Mouse (Mus musculus) macrophage (primary cell): Measurements from ENCODE around the gene Npat. TPM values are rescaled to one million over a fixed set of nuclear protein-coding genes. Genes with fewer than 3 reads are reported as not detected.

Experiments
- H3K27ac ChIP-seq: fragments of 350-480 bp; formaldehyde crosslinking; 2 replicates; pipeline ENCODE4 v1.9.0; 2021
- H3K36me3 ChIP-seq: fragments of 350-480 bp; formaldehyde crosslinking; 2 replicates; pipeline ENCODE4 v1.9.0; 2021; ENCODE audit errors: inconsistent target
- H3K4me3 ChIP-seq: fragments of 350-480 bp; formaldehyde crosslinking; 2 replicates; pipeline ENCODE4 v1.9.0; 2021; ENCODE audit errors: inconsistent target
- H3K79me2 ChIP-seq: fragments of 350-480 bp; formaldehyde crosslinking; 2 replicates; pipeline ENCODE4 v1.9.0; 2021; ENCODE audit errors: inconsistent target
- WGBS: methylation state at CpG from one replicate; pipeline ENCODE4 v1.1.7; 2026; ENCODE audit warnings: inconsistent platforms; ENCODE audit not compliant: missing documents; 5-methylcytosine and 5-hydroxymethylcytosine counted together
- polyA plus RNA-seq: library from polyadenylated mRNA; stranded (reverse); fragments of 250-400 nt; gene quantifications from 3 replicates; pipeline ENCODE4 v1.2.4, GENCODE M21; 2018; ENCODE audit warnings: inconsistent platforms
- total RNA-seq, 78 experiments: library from RNA; depleted of rRNA; stranded (reverse); fragments of 250-400 nt; gene quantifications; 1 replicate in 9 of 78; 2 replicates in 24 of 78; 3 replicates in 43 of 78; 4 replicates in 2 of 78; pipeline ENCODE4 v1.2.4; 2018; ENCODE audit warnings: inconsistent platforms in 56 of 78

Gene Npat
- total RNA-seq (2018; cell fraction: chromatin; rRNA removed), result 10 to 100 TPM in 17 of 26 experiments, 1 to 10 TPM in 9; 1.9 to 18.9 (median 12.3) TPM
- total RNA-seq (2018; cell fraction: cytosol; rRNA removed), result 10 to 100 TPM in 4 of 26 experiments, 1 to 10 TPM in 22; 3.3 to 11.1 (median 8.1) TPM
- 10 to 100 TPM in 15 of 26 experiments, 1 to 10 TPM in 11; 2.9 to 24.9 (median 10.8) TPM for total RNA-seq (2018; cell fraction: nucleus; rRNA removed)
- polyA plus RNA-seq, result 6.9 to 9.3 TPM (median 9.2 TPM) in 3 replicates

- peak within 1 kb of the TSS; percentile 62 for H3K27ac ChIP-seq
- peak within 1 kb of the TSS; percentile 96 for H3K4me3 ChIP-seq
- under 1% methylated on average over 66 of the region's 69 CpGs for WGBS
- peaks cover 61% of the 10 kb centered on the region for H3K79me2 ChIP-seq
- H3K36me3 ChIP-seq, result no peaks in the 10 kb centered on the region
Observed at GRCm38 (mm10) chr9:53536558-53537320, at the start of gene Npat, which contains the start of gene Atm. Npat (plus strand) TSS chr9:53537047. Atm (minus strand) TSS chr9:53536740.

GRCm38 (mm10) chr9:53508053-53508452, 28.8 kb upstream of the Npat start:
- Histone ChIP-seq H3K79me2 (no peaks in the 10 kb centered on the region), H3K27ac (no peak overlapping the region), H3K4me3 (no peak overlapping the region), H3K36me3 (peaks cover 23% of the 10 kb centered on the region)
- 96% methylated on average over 7 of the region's 7 CpGs for WGBS

- Histone ChIP-seq H3K27ac (no peak overlapping the region), H3K79me2 (no peaks in the 10 kb centered on the region), H3K36me3 (peaks cover 22% of the 10 kb centered on the region), H3K4me3 (no peak overlapping the region)
Observed at GRCm38 (mm10) chr9:53514091-53514490, 22.8 kb upstream of the Npat start.

GRCm38 (mm10) chr9:53517373-53518009, 19.4 kb upstream of the Npat start:
- Histone ChIP-seq H3K27ac (no peak overlapping the region), H3K4me3 (no peak overlapping the region), H3K36me3 (peaks cover 13% of the 10 kb centered on the region; the same call in 1 of the 2 replicates), H3K79me2 (no peaks in the 10 kb centered on the region)
- WGBS, result 91% methylated on average over 9 of the region's 9 CpGs

GRCm38 (mm10) chr9:53535416-53536320, 1.2 kb upstream of the Npat start:
- peaks cover 50% of the 10 kb centered on the region for H3K79me2 ChIP-seq
- H3K4me3 ChIP-seq, result peak overlapping the region; percentile 84
- H3K36me3 ChIP-seq, result 0 out of 2 replicates have a peak, but pooled peaks cover 5% of the 10 kb centered on the region
- WGBS, result 2% methylated on average over 15 of the region's 17 CpGs
- H3K27ac ChIP-seq, result peak overlapping the region; percentile 62

GRCm38 (mm10) chr9:53537336-53537965, 604 bp downstream of the Npat start:
- peak overlapping the region; percentile 48 for H3K27ac ChIP-seq

GRCm38 (mm10) chr9:53570662-53571061, 33.8 kb downstream of the Npat start:
- Histone ChIP-seq H3K79me2 (no peaks in the 10 kb centered on the region), H3K36me3 (peaks cover 46% of the 10 kb centered on the region), H3K4me3 (no peak overlapping the region), H3K27ac (no peak overlapping the region)
- 91% methylated on average over 6 of the region's 6 CpGs for WGBS

More at GRCm38 (mm10) chr9:53537336-53537965, 604 bp downstream of the Npat start:
- no peaks in the 10 kb centered on the region for H3K36me3 ChIP-seq
- H3K4me3 ChIP-seq, result peak overlapping the region; percentile 96
- 2% methylated on average over 31 of the region's 34 CpGs for WGBS
- peaks cover 68% of the 10 kb centered on the region for H3K79me2 ChIP-seq

- H3K27ac ChIP-seq, result no peak overlapping the region
- peaks cover 38% of the 10 kb centered on the region for H3K36me3 ChIP-seq
- 90% methylated on average over 7 of the region's 7 CpGs for WGBS
- H3K79me2 ChIP-seq, result no peaks in the 10 kb centered on the region
- no peak overlapping the region for H3K4me3 ChIP-seq
Observed at GRCm38 (mm10) chr9:53572516-53573307, 35.9 kb downstream of the Npat start.

- no peak overlapping the region for H3K4me3 ChIP-seq
- H3K27ac ChIP-seq, result no peak overlapping the region
- WGBS, result 92% methylated on average over 5 of the region's 5 CpGs
- H3K79me2 ChIP-seq, result no peaks in the 10 kb centered on the region
- peaks cover 22% of the 10 kb centered on the region for H3K36me3 ChIP-seq
Observed at GRCm38 (mm10) chr9:53575721-53576120, 38.9 kb downstream of the Npat start.

- Histone ChIP-seq H3K79me2 (no peaks in the 10 kb centered on the region), H3K36me3 (peaks cover 46% of the 10 kb centered on the region), H3K27ac (no peak overlapping the region), H3K4me3 (no peak overlapping the region)
- WGBS, result 94% methylated on average over 4 of the region's 4 CpGs
Observed at GRCm38 (mm10) chr9:53581870-53582269, 45.0 kb downstream of the Npat start.

- Histone ChIP-seq H3K36me3 (peaks cover 39% of the 10 kb centered on the region), H3K27ac (no peak overlapping the region), H3K4me3 (no peak overlapping the region), H3K79me2 (peaks cover 11% of the 10 kb centered on the region; the same call in 1 of the 2 replicates)
- 3% methylated on average over 3 of the region's 3 CpGs for WGBS
Observed at GRCm38 (mm10) chr9:53594764-53595163, 57.9 kb downstream of the Npat start.

GRCm38 (mm10) chr9:53596971-53597600, 60.2 kb downstream of the Npat start:
- H3K4me3 ChIP-seq, result no peak overlapping the region
- peaks cover 31% of the 10 kb centered on the region for H3K79me2 ChIP-seq
- H3K27ac ChIP-seq, result no peak overlapping the region
- H3K36me3 ChIP-seq, result peaks cover 22% of the 10 kb centered on the region
- 90% methylated on average over 4 of the region's 4 CpGs for WGBS

- no peak overlapping the region for H3K27ac ChIP-seq
- no peak overlapping the region for H3K4me3 ChIP-seq
- 95% methylated on average over 6 of the region's 6 CpGs for WGBS
- H3K79me2 ChIP-seq, result peaks cover 42% of the 10 kb centered on the region
- H3K36me3 ChIP-seq, result peaks cover 8% of the 10 kb centered on the region
Observed at GRCm38 (mm10) chr9:53598631-53599030, 61.8 kb downstream of the Npat start.
